Mouse (Mus musculus): ENCODE measurements at regions not wholly inside any gene's neighbourhood (a gene's known extent, or its start where the extent isn't known, plus 50 kb on each side); places are given as distances from the start of the nearest gene placed in this dataset.

- no peak overlapping the region for H3K27ac ChIP-seq (replicated peaks)
- no peak overlapping the region for H3K9ac ChIP-seq (ENCODE audit: low read length)
- H3K4me2 ChIP-seq (replicated peaks; ENCODE audit: low read depth) = no peak overlapping the region
- TF ChIP-seq CTCF (IDR thresholded peaks at IDR 0.05; ENCODE audit: low read depth) = no peak
- TF ChIP-seq EP300 (optimal IDR thresholded peaks at IDR 0.05) = no peak
- ATAC-seq (ENCODE audit: low FRiP score, low TSS enrichment) (no peak), DNase-seq (ENCODE audit: low spot score) (no peak)
- H3K4me3 ChIP-seq (ENCODE audit: low read depth, low read length) = no peak overlapping the region
- no peaks in the 10 kb centered on the region for H3K36me3 ChIP-seq (ENCODE audit: control insufficient read depth, insufficient read depth, low read length)
- no peaks in the 10 kb centered on the region for H3K27me3 ChIP-seq (ENCODE audit: control insufficient read depth, insufficient read depth, low read length)
- WGBS = 62% methylated on average over 7 of the region's 7 CpGs
- H3K9me3 ChIP-seq (ENCODE audit: control insufficient read depth, low read length) = no peaks in the 10 kb centered on the region
- H3K4me1 ChIP-seq (replicated peaks; ENCODE audit: control insufficient read depth, insufficient read depth) = no peaks in the 10 kb centered on the region
Measured at GRCm38 (mm10) chr3:137785224-137785623, 79.1 kb upstream of the H2afz start.

- Histone ChIP-seq H3K27ac (replicated peaks) (no peak overlapping the region), H3K36me3 (ENCODE audit: control insufficient read depth, insufficient read depth, low read length) (no peaks in the 10 kb centered on the region), H3K4me3 (ENCODE audit: low read depth, low read length) (no peak overlapping the region), H3K27me3 (ENCODE audit: control insufficient read depth, insufficient read depth, low read length) (no peaks in the 10 kb centered on the region), H3K9me3 (ENCODE audit: control insufficient read depth, low read length) (no peaks in the 10 kb centered on the region), H3K4me2 (replicated peaks; ENCODE audit: low read depth) (no peak overlapping the region), H3K9ac (ENCODE audit: low read length) (no peak overlapping the region), H3K4me1 (replicated peaks; ENCODE audit: control insufficient read depth, insufficient read depth) (no peaks in the 10 kb centered on the region)
- 78% methylated on average over 2 of the region's 2 CpGs for WGBS
- TF ChIP-seq EP300 (optimal IDR thresholded peaks at IDR 0.05) = no peak
- no peak for TF ChIP-seq CTCF (IDR thresholded peaks at IDR 0.05; ENCODE audit: low read depth)
- ATAC-seq (ENCODE audit: low FRiP score, low TSS enrichment) (no peak), DNase-seq (ENCODE audit: low spot score) (no peak)
Measured at GRCm38 (mm10) chr3:137785871-137786270, 78.4 kb upstream of the H2afz start.

- H3K9me3 ChIP-seq (ENCODE audit: control insufficient read depth, low read length) = no peaks in the 10 kb centered on the region
- no peaks in the 10 kb centered on the region for H3K4me1 ChIP-seq (replicated peaks; ENCODE audit: control insufficient read depth, insufficient read depth)
- H3K27me3 ChIP-seq (ENCODE audit: control insufficient read depth, insufficient read depth, low read length) = no peaks in the 10 kb centered on the region
- ATAC-seq (ENCODE audit: low FRiP score, low TSS enrichment) (no peak), DNase-seq (ENCODE audit: low spot score) (no peak)
- H3K4me3 ChIP-seq (ENCODE audit: low read depth, low read length) = no peak overlapping the region
- no peaks in the 10 kb centered on the region for H3K36me3 ChIP-seq (ENCODE audit: control insufficient read depth, insufficient read depth, low read length)
- 80% methylated on average over 6 of the region's 6 CpGs for WGBS
- no peak overlapping the region for H3K9ac ChIP-seq (ENCODE audit: low read length)
- no peak for TF ChIP-seq CTCF (IDR thresholded peaks at IDR 0.05; ENCODE audit: low read depth)
- H3K27ac ChIP-seq (replicated peaks) = no peak overlapping the region
- H3K4me2 ChIP-seq (replicated peaks; ENCODE audit: low read depth) = no peak overlapping the region
Measured at GRCm38 (mm10) chr3:137789671-137790070, 74.6 kb upstream of the H2afz start.

- WGBS = 66% methylated on average over 7 of the region's 7 CpGs
- Histone ChIP-seq H3K4me1 (replicated peaks; ENCODE audit: control insufficient read depth, insufficient read depth) (no peaks in the 10 kb centered on the region), H3K9ac (ENCODE audit: low read length) (no peak overlapping the region), H3K9me3 (ENCODE audit: control insufficient read depth, low read length) (no peaks in the 10 kb centered on the region), H3K36me3 (ENCODE audit: control insufficient read depth, insufficient read depth, low read length) (no peaks in the 10 kb centered on the region), H3K27ac (replicated peaks) (no peak overlapping the region), H3K4me2 (replicated peaks; ENCODE audit: low read depth) (no peak overlapping the region), H3K27me3 (ENCODE audit: control insufficient read depth, insufficient read depth, low read length) (no peaks in the 10 kb centered on the region), H3K4me3 (ENCODE audit: low read depth, low read length) (no peak overlapping the region)
- TF ChIP-seq CTCF (IDR thresholded peaks at IDR 0.05; ENCODE audit: low read depth) = no peak
- TF ChIP-seq EP300 (optimal IDR thresholded peaks at IDR 0.05) = no peak
- ATAC-seq (ENCODE audit: low FRiP score, low TSS enrichment) (no peak), DNase-seq (ENCODE audit: low spot score) (no peak)
Measured at GRCm38 (mm10) chr3:137790340-137790739, 73.9 kb upstream of the H2afz start.

- H3K9me3 ChIP-seq (ENCODE audit: control insufficient read depth, low read length) = no peaks in the 10 kb centered on the region
- no peak overlapping the region for H3K4me2 ChIP-seq (replicated peaks; ENCODE audit: low read depth)
- H3K9ac ChIP-seq (ENCODE audit: low read length) = no peak overlapping the region
- ATAC-seq (ENCODE audit: low FRiP score, low TSS enrichment) = no peak
- no peak overlapping the region for H3K27ac ChIP-seq (replicated peaks)
- H3K4me3 ChIP-seq (ENCODE audit: low read depth, low read length) = no peak overlapping the region
- DNase-seq (ENCODE audit: low spot score) = no peak
- H3K27me3 ChIP-seq (ENCODE audit: control insufficient read depth, insufficient read depth, low read length) = no peaks in the 10 kb centered on the region
- TF ChIP-seq CTCF (IDR thresholded peaks at IDR 0.05; ENCODE audit: low read depth) = no peak
- no peak for TF ChIP-seq EP300 (optimal IDR thresholded peaks at IDR 0.05)
- no peaks in the 10 kb centered on the region for H3K4me1 ChIP-seq (replicated peaks; ENCODE audit: control insufficient read depth, insufficient read depth)
- H3K36me3 ChIP-seq (ENCODE audit: control insufficient read depth, insufficient read depth, low read length) = no peaks in the 10 kb centered on the region
- 90% methylated on average over 7 of the region's 7 CpGs for WGBS
Measured at GRCm38 (mm10) chr3:137795754-137796315, 68.5 kb upstream of the H2afz start.

GRCm38 (mm10) chr3:137798769-137799168, 65.5 kb upstream of the H2afz start:
- Histone ChIP-seq H3K27ac (replicated peaks) (no peak overlapping the region), H3K36me3 (ENCODE audit: control insufficient read depth, insufficient read depth, low read length) (no peaks in the 10 kb centered on the region), H3K9me3 (ENCODE audit: control insufficient read depth, low read length) (no peaks in the 10 kb centered on the region), H3K27me3 (ENCODE audit: control insufficient read depth, insufficient read depth, low read length) (no peaks in the 10 kb centered on the region), H3K4me3 (ENCODE audit: low read depth, low read length) (no peak overlapping the region), H3K4me1 (replicated peaks; ENCODE audit: control insufficient read depth, insufficient read depth) (no peaks in the 10 kb centered on the region), H3K9ac (ENCODE audit: low read length) (no peak overlapping the region), H3K4me2 (replicated peaks; ENCODE audit: low read depth) (no peak overlapping the region)
- no peak for DNase-seq (ENCODE audit: low spot score)
- TF ChIP-seq EP300 (optimal IDR thresholded peaks at IDR 0.05) = no peak
- no peak for TF ChIP-seq CTCF (IDR thresholded peaks at IDR 0.05; ENCODE audit: low read depth)
- ATAC-seq (ENCODE audit: low FRiP score, low TSS enrichment) = no peak
- WGBS = 83% methylated on average over 4 of the region's 4 CpGs

Measured in stomach, postnatal 0 days (tissue).